Mouse (Mus musculus): ENCODE results near the gene Vmn1r76.

Gene Vmn1r76

DNA sequence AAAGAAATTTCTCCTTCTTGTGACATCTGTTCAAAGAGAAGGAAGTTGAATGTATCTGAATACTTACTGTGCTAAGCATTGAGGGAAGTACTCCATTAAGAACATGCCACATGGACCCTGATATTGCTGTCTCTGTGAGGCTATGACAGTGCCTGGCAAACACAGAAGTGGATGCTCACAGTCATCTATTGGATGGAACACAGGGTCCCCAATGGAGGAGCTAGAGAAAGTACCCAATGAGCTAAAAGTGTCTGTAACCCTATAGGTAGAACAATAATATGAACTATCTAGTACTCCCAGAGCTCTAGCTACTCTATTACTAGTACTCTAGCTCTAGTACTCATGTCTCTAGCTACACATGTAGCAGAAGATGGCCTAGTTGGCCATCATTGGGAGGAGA lies at the start of gene Vmn1r76:
Gene Vmn1r76 (minus strand): TSS at position 101 of the 400 bp plus-strand sequence.
- no peak for DNase-seq (ENCODE audit: low read depth, low spot score)

DNA sequence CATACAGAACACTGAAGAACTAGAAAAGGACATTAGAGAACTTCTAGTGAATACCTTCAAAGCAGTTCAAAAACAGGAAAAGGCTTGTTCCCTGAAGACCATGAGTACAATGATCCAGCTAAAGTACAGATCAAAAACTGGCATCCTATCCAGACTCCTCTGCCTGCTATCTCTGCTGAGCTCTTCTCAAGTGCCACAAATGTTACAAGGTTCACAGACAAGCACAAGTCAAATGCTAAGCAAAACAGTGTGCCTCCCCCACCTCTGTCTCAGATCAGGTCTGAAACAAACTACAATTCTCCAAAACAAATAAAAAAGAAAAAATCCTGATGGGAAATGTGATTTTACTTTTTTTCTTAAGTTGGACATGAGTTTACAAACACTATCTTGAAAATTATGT lies 34.6 kb upstream of the Vmn1r76 start:
- no peak for DNase-seq (ENCODE audit: low read depth, low spot score)

DNA sequence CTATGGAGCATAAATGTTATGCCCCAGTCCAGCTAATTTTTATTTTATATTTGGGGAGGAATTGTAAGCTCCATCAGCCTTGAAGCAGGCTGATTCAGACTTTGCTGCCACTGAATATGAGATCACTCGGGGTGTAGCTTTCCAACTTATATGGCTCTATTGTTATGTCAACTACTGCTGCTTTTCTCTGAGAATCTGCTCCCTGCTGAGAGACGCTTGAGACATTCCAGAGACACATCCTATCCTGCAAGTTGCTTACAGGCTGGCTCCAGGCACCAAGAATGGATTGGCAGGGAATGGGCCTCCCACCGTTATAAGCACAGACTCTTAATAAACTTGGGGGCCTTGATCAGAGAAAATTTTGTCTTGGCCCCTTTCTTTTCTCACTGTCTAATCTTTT lies 10.0 kb upstream of the Vmn1r76 start:
- peak; percentile 86 for DNase-seq (ENCODE audit: low read depth, low spot score)

DNA sequence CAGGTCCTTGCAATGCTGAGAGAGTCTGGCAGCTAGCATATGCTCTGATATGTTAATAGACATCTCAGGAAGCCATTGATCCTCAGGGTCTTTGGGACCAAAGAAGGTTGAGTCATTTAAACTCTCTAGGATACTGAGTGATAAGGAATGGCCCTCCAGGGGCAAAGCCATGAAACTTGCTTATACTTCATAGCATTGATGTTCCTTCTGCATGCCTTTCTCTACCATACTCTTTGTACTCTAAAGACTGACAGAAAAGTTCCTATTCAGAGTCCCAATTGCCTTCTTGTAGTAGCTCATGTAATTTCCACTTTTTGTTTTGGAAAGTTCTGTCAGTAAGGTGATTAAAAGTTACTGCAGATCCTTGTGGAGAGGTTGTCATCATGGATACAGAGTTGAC lies 63.7 kb downstream of the Vmn1r76 start, which contains the start of gene Vmn1r75:
Gene Vmn1r75 (plus strand): TSS at position 301 of the 400 bp plus-strand sequence.
- DNase-seq (ENCODE audit: low read depth, low spot score), result no peak

All from R1 (cell line).